Mouse (Mus musculus) testis, postnatal 10 days (tissue): ENCODE data around the gene Tchhl1.

ENCODE experiments used
- DNase-seq: peaks from one replicate; pipeline ENCODE4 v3.0.0; 2021; ENCODE audit warnings: low spot score

Gene Tchhl1

DNA sequence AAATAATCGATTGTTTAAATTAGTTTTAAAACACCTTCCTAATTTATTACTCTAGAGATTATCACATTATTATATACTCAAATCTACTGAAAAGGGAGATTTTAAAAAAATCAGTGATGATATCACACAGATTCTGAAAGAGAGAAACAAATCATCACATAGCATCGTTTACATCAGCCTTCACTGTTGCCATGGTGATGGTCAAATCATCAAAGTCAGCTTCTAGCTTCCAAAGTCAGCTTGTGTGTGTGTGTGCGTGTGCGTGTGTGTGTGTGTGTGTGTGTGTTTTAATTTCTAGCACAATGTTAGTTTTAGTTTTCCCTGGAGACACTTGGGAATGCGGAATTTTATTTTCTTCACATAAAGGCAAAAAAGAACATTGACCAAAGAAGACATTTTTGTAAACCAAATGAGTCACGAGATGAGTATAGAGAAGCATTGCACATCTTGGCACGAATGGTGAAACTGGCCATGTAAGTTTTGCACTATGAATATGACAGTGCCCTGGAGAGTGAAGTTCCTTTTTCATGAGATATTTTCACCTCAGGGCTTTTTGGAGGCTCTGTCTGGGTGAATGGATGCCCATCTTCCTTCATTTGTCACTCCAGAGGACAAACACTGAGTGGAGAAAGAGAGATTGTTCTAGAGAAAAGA lies 36.1 kb downstream of the Tchhl1 start:
- DNase-seq: no peak

DNA sequence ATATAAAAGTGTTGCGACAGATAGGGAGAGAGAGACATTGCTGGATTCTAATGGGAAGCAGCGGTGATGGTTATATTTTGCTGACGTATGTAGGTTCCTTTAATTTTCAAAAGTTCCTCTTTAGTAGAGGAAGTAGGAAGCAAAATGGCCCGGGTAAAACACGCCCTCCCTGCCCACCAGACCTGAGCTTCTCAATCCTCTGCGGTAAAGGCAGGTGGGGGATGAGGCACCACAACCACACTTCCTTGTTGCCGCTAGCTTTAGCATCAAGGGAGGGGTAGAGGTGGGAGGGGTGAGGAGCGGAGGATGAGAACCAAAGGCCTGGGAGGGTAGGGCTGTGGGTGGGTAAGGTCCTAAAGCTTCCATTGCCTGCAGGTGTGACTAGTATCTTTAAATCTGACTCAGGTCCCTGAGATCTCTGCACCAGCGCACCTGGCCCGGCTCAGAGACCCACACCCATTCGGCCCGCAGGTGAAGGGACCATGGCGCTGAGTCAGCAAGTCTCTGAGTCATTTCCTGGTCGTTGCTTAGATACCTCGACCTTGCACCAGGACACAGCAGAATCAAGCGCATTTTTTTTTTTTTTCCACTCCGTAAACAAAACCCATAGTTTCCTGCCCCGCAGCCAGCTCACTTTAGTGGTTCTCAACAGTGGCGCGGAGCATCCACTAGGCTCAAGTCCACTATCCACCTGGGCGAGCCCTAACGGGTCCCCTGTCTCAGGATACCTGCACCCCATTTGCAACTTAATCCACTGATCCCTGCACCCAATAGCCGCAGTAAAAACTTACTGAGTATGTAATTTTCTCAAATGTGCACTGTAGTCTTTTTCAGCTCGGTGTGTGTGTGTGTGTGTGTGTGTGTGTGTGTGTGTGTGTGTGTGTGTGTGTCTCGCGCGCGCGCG lies 37.7 kb downstream of the Tchhl1 start:
- DNase-seq: peak; percentile 55

DNA sequence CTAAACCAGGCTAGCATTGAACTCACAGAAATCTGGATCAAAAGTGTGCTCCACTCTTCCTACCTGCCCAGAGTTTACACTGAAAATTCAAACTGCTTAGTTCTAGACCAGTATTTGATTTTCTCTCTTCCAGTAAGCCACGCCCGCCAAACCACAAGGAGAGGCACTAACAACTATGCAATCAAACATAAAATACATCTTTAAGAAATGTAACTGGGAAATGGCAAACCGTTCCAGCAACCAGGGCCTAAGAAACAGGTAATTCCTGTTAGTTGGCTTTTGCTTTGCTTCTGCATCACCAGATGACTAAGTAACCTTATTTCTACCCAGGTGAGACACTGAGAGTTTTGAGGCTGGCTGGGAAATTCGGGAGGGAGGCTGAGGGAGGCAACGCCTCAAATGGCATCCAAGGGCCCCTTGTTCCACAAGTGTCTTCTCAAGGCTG lies 38.3 kb downstream of the Tchhl1 start:
- DNase-seq: no peak

DNA sequence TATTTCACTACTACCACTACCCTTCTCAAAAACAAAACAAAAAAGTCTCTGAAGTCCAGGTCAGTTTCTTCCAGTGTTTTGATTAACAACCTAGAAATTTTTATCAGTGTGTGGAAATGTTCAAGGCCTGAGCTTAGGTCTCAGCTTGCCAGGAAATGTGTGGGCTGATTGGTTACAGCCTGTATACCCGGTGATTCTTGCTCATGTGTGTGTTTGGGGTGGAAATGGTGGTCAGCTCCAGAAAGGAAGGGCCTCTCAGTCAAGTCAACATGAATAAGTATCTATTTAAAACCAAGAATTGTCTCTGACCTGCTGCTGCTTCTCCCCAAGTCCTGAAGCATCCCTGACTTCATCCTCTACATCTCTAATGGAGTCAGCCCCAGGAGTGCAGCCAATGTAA lies 40.7 kb downstream of the Tchhl1 start:
- DNase-seq: no peak

DNA sequence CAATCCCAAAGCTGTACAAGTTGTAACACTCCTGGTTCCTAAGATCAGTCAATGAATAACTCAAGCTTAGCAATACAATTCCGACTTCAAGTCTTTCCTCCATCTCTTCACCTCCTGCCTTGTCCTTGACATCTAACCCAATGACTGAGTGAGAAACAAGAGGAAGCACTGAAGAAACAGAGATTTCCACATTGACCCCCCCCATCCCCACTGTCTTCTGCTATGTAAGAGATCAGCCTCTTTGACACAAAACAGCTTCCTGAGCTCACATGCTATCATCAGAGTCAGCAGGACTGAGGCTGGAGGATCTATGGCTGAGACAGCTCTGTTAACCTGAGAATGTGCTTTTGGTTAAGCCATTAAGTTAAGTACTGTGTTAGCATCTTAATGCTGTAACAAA lies 42.5 kb downstream of the Tchhl1 start:
- no peak for DNase-seq

DNA sequence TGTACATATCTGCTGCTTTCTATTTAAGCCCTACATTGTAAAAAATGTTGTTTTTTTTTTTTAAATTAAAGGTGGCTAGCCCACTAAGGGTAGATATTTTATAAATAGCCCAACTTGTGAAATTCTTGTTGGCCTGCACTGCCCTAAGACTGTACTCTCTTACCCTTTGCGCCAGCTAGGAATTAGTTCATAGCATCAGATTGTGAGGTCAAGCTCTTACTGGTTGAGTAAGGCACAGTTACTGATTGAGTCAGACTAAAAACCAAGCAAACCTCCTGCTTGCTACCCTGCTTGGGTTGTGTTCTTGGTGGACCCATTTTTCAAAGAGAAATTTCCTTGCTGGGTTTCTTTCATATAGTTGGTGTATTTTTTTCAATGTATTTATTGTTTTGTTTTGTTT lies 43.2 kb downstream of the Tchhl1 start:
- DNase-seq: no peak

DNA sequence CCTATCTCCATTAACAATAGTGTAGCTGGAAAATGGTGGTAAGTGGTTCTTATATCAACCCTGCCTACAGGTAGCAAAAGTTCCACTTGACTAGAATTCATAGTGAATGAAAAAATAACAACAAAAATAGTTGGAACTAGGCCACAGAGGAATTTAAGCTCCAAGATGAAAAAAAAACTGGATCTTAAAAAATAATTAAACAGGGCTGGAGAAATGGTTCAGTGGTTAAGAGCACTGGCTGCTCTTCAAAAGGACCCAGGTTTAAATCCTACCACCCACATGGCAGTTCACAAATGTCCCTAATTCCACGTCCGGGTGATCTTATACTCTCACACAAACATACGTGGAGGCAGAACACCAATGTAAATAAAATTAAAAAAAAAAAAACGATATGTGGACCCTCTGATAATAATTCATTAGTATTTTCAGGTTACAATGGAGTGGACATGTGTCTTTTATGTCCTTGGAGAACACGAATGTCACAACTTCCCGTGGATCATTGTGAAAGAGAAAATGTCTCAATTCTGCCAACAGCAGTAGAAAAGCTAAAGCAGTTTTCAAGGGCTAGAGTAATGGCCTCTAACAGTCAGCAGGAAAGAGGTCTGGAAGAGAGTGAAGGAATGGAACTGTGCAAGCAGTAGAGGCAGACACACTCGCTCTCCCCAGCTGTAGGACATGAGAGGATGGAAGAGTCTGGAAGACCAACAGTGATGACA lies 44.0 kb downstream of the Tchhl1 start:
- no peak for DNase-seq

DNA sequence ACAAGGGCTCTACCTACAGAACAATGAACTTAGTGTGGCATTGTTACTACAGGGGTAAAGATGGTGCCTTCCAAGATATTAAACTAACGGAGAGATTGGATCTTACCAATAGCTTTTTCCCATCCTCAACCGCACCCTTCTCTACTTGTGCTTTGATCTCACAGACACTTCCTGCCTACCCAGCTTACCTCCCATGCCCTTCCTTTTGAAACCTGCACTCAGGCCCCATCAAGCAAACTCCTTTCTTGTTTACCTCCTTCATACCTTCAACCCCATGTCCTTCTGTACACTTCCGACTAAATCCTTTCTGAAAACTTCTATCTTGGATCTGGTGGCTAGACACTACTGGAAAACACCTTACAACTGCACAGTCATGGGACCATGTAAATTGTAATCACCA lies 46.1 kb downstream of the Tchhl1 start:
- DNase-seq: no peak

DNA sequence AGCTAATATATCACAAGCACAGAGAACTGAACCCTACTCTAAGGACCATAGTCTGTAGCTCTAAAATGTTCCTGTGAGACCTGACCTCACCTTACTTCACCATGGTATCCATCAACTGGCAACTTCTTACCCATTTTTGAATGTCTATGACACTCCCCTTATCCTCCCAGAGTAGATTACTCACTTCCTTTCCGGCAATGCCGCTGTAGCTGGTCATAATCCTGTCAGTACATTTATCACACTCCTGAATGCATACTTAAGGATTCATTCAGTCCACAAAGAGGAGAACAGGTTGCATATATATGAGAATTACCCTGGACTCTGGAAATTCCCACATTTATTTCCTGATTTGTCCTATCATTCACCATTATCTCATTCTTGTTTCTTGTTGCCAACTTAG lies 48.8 kb downstream of the Tchhl1 start:
- no peak for DNase-seq

DNA sequence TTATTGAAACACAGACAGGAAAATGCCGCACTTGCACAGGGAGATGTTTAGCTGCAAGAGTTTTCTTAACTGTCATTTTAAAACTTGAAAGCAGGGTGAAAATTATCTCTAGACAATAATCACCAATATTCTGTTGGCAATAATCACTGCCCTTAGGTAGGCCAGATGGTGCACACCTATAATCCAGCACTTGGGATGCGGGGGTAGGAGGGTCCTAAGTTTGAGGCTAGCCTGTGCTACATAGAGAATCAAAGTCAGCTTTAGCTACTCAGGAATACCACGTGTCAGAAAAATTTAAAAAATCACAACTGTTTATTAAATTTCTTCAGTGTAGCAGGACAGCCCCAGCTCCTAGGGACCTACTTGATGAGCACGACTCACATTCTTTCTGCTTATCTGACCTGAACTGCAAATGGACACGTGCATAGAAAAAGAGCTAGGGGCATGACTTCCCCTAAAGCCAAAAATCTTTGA lies 51.3 kb downstream of the Tchhl1 start:
- no peak for DNase-seq

DNA sequence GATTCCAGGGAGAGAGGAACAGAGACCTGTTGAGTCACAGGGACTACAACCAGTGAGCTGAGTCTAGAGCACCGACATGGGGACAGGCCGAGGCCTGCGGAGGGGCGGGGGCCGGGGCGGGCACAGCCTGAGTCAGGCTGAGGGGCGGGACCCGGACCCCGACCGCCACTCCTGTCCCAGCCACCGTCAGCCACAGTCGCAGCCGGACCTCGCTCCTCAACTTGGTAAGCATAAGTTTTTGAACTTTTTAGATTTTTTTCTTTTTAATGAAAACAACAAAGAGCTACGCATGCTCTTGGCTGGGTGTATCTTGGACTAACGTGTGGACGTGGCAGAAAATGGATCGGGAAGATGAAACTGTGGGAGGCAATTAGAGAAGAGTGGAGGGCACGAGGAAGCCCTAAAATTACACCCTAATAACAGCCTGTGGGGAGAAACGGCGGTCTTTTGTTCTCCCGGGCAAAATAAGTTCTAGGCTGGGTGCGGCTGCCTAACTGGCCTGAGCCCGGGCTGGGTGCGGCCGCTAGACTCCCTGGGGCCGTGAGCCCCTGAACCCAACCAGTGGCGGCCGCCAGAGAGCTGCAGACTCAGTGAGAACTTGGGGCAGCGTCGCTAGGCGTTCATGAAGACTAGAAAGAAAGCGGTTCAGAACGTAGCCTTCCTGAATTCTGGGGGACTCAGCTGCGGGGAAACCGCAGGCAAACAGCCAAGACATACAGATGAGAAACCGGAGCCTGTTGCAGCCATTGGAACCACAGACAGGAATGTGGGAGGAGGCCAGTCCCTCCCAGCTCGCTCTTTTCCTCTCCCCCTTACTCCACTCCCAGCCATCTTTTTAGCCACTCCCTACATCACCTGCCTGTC lies 52.0 kb downstream of the Tchhl1 start, which contains the start of gene S100a11:
Gene S100a11 (plus strand): TSS at position 159 of the 864 bp plus-strand sequence.
- peak; percentile 78 for DNase-seq
